Comparison of ENCODE assay signal across 15 mouse cellular contexts in genomic region chr6:146984569-146984968, GRCm38 (mm10). TPM values are rescaled to one million over a fixed set of nuclear protein-coding genes. Genes with fewer than 3 reads are reported as not detected.
DNase-seq lines count a peak whose midpoint lies in the region; ATAC-seq and TF ChIP-seq lines count a peak whose summit lies in the region.
"Had no signal": no experiment of that assay in that cellular context is flagged by ENCODE, and none has a peak within 500 bp of the region (broad histone marks: within the 10 kb centered on the region; RNA-seq: fewer than 3 reads in every experiment).

No protein-coding gene starts in this region.

- H3K27ac ChIP-seq in kidney, postnatal 0 days = no peak overlapping the region
- no peak overlapping the region for H3K27ac ChIP-seq in kidney, embryonic 16.5 days (ENCODE audit: low read length)
- no peak overlapping the region for H3K27ac ChIP-seq in lung, postnatal 0 days (ENCODE audit: low read length)
- H3K27ac ChIP-seq: embryonic facial prominence, embryonic 13.5 days; midbrain, embryonic 10.5 days had no signal

- 71% methylated on average over 3 of the region's 3 CpGs for WGBS in kidney, postnatal 0 days
- WGBS in kidney, embryonic 16.5 days = 73% methylated on average over 3 of the region's 3 CpGs
- 57% methylated on average over 3 of the region's 3 CpGs for WGBS in lung, postnatal 0 days

- H3K4me1 ChIP-seq in kidney, postnatal 0 days (replicated peaks; ENCODE audit: insufficient read depth, low read length) = 0 out of 2 replicates have a peak, but pooled peaks cover 5% of the 10 kb centered on the region
- H3K4me1 ChIP-seq in kidney, embryonic 16.5 days (ENCODE audit: insufficient read depth, low read length) = 0 out of 2 replicates have a peak, but pooled peaks cover 3% of the 10 kb centered on the region
- H3K4me1 ChIP-seq in lung, postnatal 0 days (ENCODE audit: insufficient read depth, low read depth, low read length) = no peaks in the 10 kb centered on the region

- H3K9me3 ChIP-seq in kidney, postnatal 0 days (replicated peaks; ENCODE audit: low read length) = no peaks in the 10 kb centered on the region
- no peaks in the 10 kb centered on the region for H3K9me3 ChIP-seq in kidney, embryonic 16.5 days (ENCODE audit: low read length)
- no peaks in the 10 kb centered on the region for H3K9me3 ChIP-seq in lung, postnatal 0 days (ENCODE audit: low read length)
- H3K9me3 ChIP-seq: embryonic facial prominence, embryonic 13.5 days; midbrain, embryonic 10.5 days had no signal

- DNase-seq in frontal cortex, postnatal 14 days (ENCODE audit: low spot score in 2 of 2) = no peak
- peak; percentile 28 for DNase-seq in kidney, postnatal 0 days (ENCODE audit: low spot score)
- no peak for DNase-seq in lung, postnatal 0 days (ENCODE audit: low spot score)
- no peak for DNase-seq in lung, postnatal 4 days
- DNase-seq in telencephalon, adult 2 months (ENCODE audit: low read depth, low spot score) = peak; percentile 79
- DNase-seq in ovary, postnatal 36 days (ENCODE audit: low spot score) = no peak
- DNase-seq: cerebellum, adult 2 months; forebrain, postnatal 0 days; lung, adult 2 months; right cerebral cortex, postnatal 4 days had no signal

- no peak for TF ChIP-seq CTCF in kidney, postnatal 0 days (IDR thresholded peaks at IDR 0.05; ENCODE audit: low read depth)
- TF ChIP-seq CTCF in lung, postnatal 0 days (IDR thresholded peaks at IDR 0.05) = no peak

- no peak overlapping the region for H3K4me3 ChIP-seq in kidney, postnatal 0 days (replicated peaks; ENCODE audit: low read depth, low read length)
- H3K4me3 ChIP-seq in kidney, embryonic 16.5 days (ENCODE audit: low read length) = no peak overlapping the region
- H3K4me3 ChIP-seq in lung, postnatal 0 days (ENCODE audit: low read depth, low read length) = no peak overlapping the region
- H3K4me3 ChIP-seq: embryonic facial prominence, embryonic 13.5 days; midbrain, embryonic 10.5 days had no signal

- no peak overlapping the region for H3K4me2 ChIP-seq in kidney, postnatal 0 days (ENCODE audit: low read length)
- no peak overlapping the region for H3K4me2 ChIP-seq in kidney, embryonic 16.5 days (replicated peaks; ENCODE audit: low read depth, low read length)
- no peak overlapping the region for H3K4me2 ChIP-seq in lung, postnatal 0 days (replicated peaks; ENCODE audit: low read depth, low read length)
- H3K4me2 ChIP-seq: embryonic facial prominence, embryonic 13.5 days had no signal

- no peak for TF ChIP-seq EP300 in lung, postnatal 0 days (IDR thresholded peaks at IDR 0.05)

- peak; percentile 91 for ATAC-seq in frontal cortex, adult (ENCODE audit: low TSS enrichment)
- ATAC-seq in kidney, postnatal 0 days (replicated peaks; ENCODE audit: low FRiP score, low read depth) = no peak
- ATAC-seq in kidney, embryonic 16.5 days (ENCODE audit: low FRiP score, low TSS enrichment) = no peak
- ATAC-seq in lung, postnatal 0 days = 0 out of 2 replicates have a peak, but pooled peaks have one; percentile 16
- ATAC-seq: forebrain, postnatal 0 days; hindbrain, embryonic 16.5 days had no signal

- no peak overlapping the region for H3K9ac ChIP-seq in kidney, postnatal 0 days (ENCODE audit: low read depth, low read length)
- H3K9ac ChIP-seq in kidney, embryonic 16.5 days (replicated peaks; ENCODE audit: low read length) = no peak overlapping the region
- H3K9ac ChIP-seq in lung, postnatal 0 days (replicated peaks; ENCODE audit: low read depth) = no peak overlapping the region
- H3K9ac ChIP-seq: embryonic facial prominence, embryonic 13.5 days; forebrain, postnatal 0 days had no signal

- no peaks in the 10 kb centered on the region for H3K27me3 ChIP-seq in kidney, postnatal 0 days (ENCODE audit: insufficient read depth, low read length)
- no peaks in the 10 kb centered on the region for H3K27me3 ChIP-seq in kidney, embryonic 16.5 days (ENCODE audit: insufficient read depth, low read length)
- H3K27me3 ChIP-seq in lung, postnatal 0 days (replicated peaks; ENCODE audit: insufficient read depth, low read length) = no peaks in the 10 kb centered on the region
- H3K27me3 ChIP-seq: embryonic facial prominence, embryonic 13.5 days had no signal

- H3K36me3 ChIP-seq in kidney, postnatal 0 days (ENCODE audit: insufficient read depth, low read length) = 0 out of 2 replicates have a peak, but pooled peaks cover 6% of the 10 kb centered on the region
- H3K36me3 ChIP-seq in kidney, embryonic 16.5 days (ENCODE audit: insufficient read depth, low read length) = 0 out of 2 replicates have a peak, but pooled peaks cover 3% of the 10 kb centered on the region
- 0 out of 2 replicates have a peak, but pooled peaks cover 8% of the 10 kb centered on the region for H3K36me3 ChIP-seq in lung, postnatal 0 days (ENCODE audit: insufficient read depth, low read length)
- H3K36me3 ChIP-seq: midbrain, embryonic 10.5 days had no signal

RNA-seq across cellular contexts. Expression of gene 1700034J05Rik, which starts 30.3 kb away (rescaled TPM):
- polyA plus RNA-seq in kidney, postnatal 0 days (2015; fragmentation: Nextera tagmentation; extraction: Ambion mirVana) = 0.09 TPM in 1 of 2 replicates, not detected in the other
- polyA plus RNA-seq in kidney, embryonic 16.5 days (2015; fragmentation: Nextera tagmentation; extraction: Ambion mirVana) = 0.17 and 0.37 TPM in 2 replicates
- 0.13 and 0.17 TPM in 2 replicates for polyA plus RNA-seq in lung, postnatal 0 days (2015; fragmentation: Nextera tagmentation; extraction: Ambion mirVana)
- polyA plus RNA-seq: cerebellum, adult 2 months; forebrain, postnatal 0 days; lung, adult 2 months had no signal

RNA-seq across cellular contexts. Expression of gene Rep15, which starts 47.8 kb away (rescaled TPM):
- 0.70 and 0.84 TPM in 2 replicates for polyA plus RNA-seq in kidney, postnatal 0 days (2015; fragmentation: Nextera tagmentation; extraction: Ambion mirVana)
- polyA plus RNA-seq in kidney, embryonic 16.5 days (2015; fragmentation: Nextera tagmentation; extraction: Ambion mirVana) = 0.85 and 1.1 TPM in 2 replicates
- 0.61 and 0.71 TPM in 2 replicates for polyA plus RNA-seq in lung, postnatal 0 days (2015; fragmentation: Nextera tagmentation; extraction: Ambion mirVana)

RNA-seq across cellular contexts. Expression of gene Mrps35, which starts 58.0 kb away (rescaled TPM):
- polyA plus RNA-seq in kidney, postnatal 0 days (2015; fragmentation: Nextera tagmentation; extraction: Ambion mirVana) = 132 and 139 TPM in 2 replicates
- 120 and 131 TPM in 2 replicates for polyA plus RNA-seq in kidney, embryonic 16.5 days (2015; fragmentation: Nextera tagmentation; extraction: Ambion mirVana)
- polyA plus RNA-seq in lung, postnatal 0 days (2015; fragmentation: Nextera tagmentation; extraction: Ambion mirVana) = 64.7 and 69.3 TPM in 2 replicates

Comparison
In these comparisons a context has a peak if more than half of its experiments do, and no peak if none do; other contexts are left out.
1. ATAC-seq: peak in frontal cortex, adult (single experiment) and lung, postnatal 0 days (single experiment); none in kidney, postnatal 0 days (single experiment) and kidney, embryonic 16.5 days (single experiment).
2. DNase-seq: peak in kidney, postnatal 0 days (single experiment) and telencephalon, adult 2 months (single experiment); none in frontal cortex, postnatal 14 days (0 of 2), lung, postnatal 0 days (single experiment), lung, postnatal 4 days (0 of 2) and ovary, postnatal 36 days (single experiment).